23 mouse cellular contexts compared by ENCODE assay signal in genomic region chr16:38406708-38407107, GRCm38 (mm10). TPM values are rescaled to one million over a fixed set of nuclear protein-coding genes. Genes with fewer than 3 reads are reported as not detected.
A peak's percentile ranks its signal among the peaks of the same experiment; 100 is the strongest.
DNase-seq lines count a peak whose midpoint lies in the region; ATAC-seq and TF ChIP-seq lines count a peak whose summit lies in the region.
"Had no signal": no experiment of that assay in that cellular context is flagged by ENCODE, and none has a peak within 500 bp of the region (broad histone marks: within the 10 kb centered on the region; RNA-seq: fewer than 3 reads in every experiment).

No protein-coding gene starts in this region.

- no peaks in the 10 kb centered on the region; the same call in 1 of the 2 replicates for H3K36me3 ChIP-seq in ES-E14 (ENCODE audit: control insufficient read depth, insufficient read depth, low read length, poor library complexity, severe bottlenecking)
- no peaks in the 10 kb centered on the region for H3K36me3 ChIP-seq in intestine, embryonic 16.5 days (ENCODE audit: control insufficient read depth, insufficient read depth, low read length)
- H3K36me3 ChIP-seq in hindbrain, embryonic 10.5 days, result no peaks in the 10 kb centered on the region
- no peaks in the 10 kb centered on the region for H3K36me3 ChIP-seq in kidney, adult 2 months (ENCODE audit: control insufficient read depth, insufficient read depth, low read length)
- H3K36me3 ChIP-seq in heart, embryonic 12.5 days, result no peaks in the 10 kb centered on the region
- H3K36me3 ChIP-seq: heart, embryonic 13.5 days; kidney, embryonic 15.5 days; lung, embryonic 15.5 days had no signal

- H3K4me2 ChIP-seq in intestine, embryonic 16.5 days (ENCODE audit: low read depth, low read length), result no peak overlapping the region
- H3K4me2 ChIP-seq in heart, embryonic 12.5 days, result no peak overlapping the region
- H3K4me2 ChIP-seq: heart, embryonic 13.5 days; hindbrain, embryonic 14.5 days; kidney, embryonic 15.5 days; lung, embryonic 15.5 days; midbrain, embryonic 11.5 days had no signal

- ATAC-seq in intestine, embryonic 16.5 days, result peak; percentile 56; the same call in 1 of the 2 replicates
- peak; percentile 38 for ATAC-seq in megakaryocyte progenitor cell, adult 5-6 weeks (replicated peaks; ENCODE audit: poor library complexity)
- no peak for ATAC-seq in heart, embryonic 12.5 days (ENCODE audit: insufficient number of reproducible peaks, low FRiP score)
- ATAC-seq: forebrain, embryonic 16.5 days; Patski had no signal

- in situ Hi-C loops in ES-E14 (cut with MboI; ENCODE audit: low sequenced_read_pairs in 2 of 2, unreplicated experiment in 2 of 2), result no loop called here

- H3K4me3 ChIP-seq in ES-E14 (ENCODE audit: insufficient read depth in 1 of 2, low read depth in 1 of 2, low read length in 2 of 2, poor library complexity in 1 of 2, severe bottlenecking in 1 of 2), result no peak overlapping the region
- no peak overlapping the region for H3K4me3 ChIP-seq in intestine, embryonic 16.5 days (ENCODE audit: low read length)
- no peak overlapping the region for H3K4me3 ChIP-seq in hindbrain, embryonic 10.5 days
- H3K4me3 ChIP-seq in kidney, adult 2 months (ENCODE audit: insufficient read depth, low read depth, low read length), result no peak overlapping the region
- H3K4me3 ChIP-seq in heart, embryonic 12.5 days, result no peak overlapping the region
- H3K4me3 ChIP-seq: heart, embryonic 13.5 days; kidney, embryonic 15.5 days; lung, embryonic 15.5 days; myocyte had no signal

- peak; percentile 38 for DNase-seq in CD4-positive, CD25-positive, alpha-beta regulatory T cell, adult 2 months (ENCODE audit: low read depth, low spot score)
- no peak for DNase-seq in ES-E14 (ENCODE audit: low read depth, low spot score)
- DNase-seq in kidney, postnatal 36 days, result no peak
- no peak for DNase-seq in hindbrain, embryonic 10.5 days (ENCODE audit: low spot score)
- DNase-seq in kidney, adult 2 months, result no peak
- DNase-seq: adrenal gland, postnatal 10 days; cerebellum, adult 8-10 months; embryo, embryonic 11 days; gastrocnemius, postnatal 10 days; left cerebral cortex, postnatal 4 days; right cerebral cortex, postnatal 25 days; thymus, postnatal 25 days had no signal

- TF ChIP-seq CTCF in kidney, adult 2 months (conservative IDR thresholded peaks at IDR 0.05; ENCODE audit: insufficient read depth, insufficient read length, low read depth, low read length), result no peak

- no peaks in the 10 kb centered on the region for H3K9me3 ChIP-seq in ES-E14 (ENCODE audit: control insufficient read depth, insufficient read depth, low read depth, low read length)
- no peaks in the 10 kb centered on the region for H3K9me3 ChIP-seq in intestine, embryonic 16.5 days (ENCODE audit: control insufficient read depth, low read length)
- H3K9me3 ChIP-seq in hindbrain, embryonic 10.5 days, result no peaks in the 10 kb centered on the region
- no peaks in the 10 kb centered on the region for H3K9me3 ChIP-seq in heart, embryonic 12.5 days (replicated peaks)
- H3K9me3 ChIP-seq: heart, embryonic 13.5 days; kidney, embryonic 15.5 days; lung, embryonic 15.5 days had no signal

- no peak overlapping the region for H3K9ac ChIP-seq in ES-E14 (ENCODE audit: insufficient read depth, low read depth, low read length, poor library complexity, severe bottlenecking)
- no peak overlapping the region for H3K9ac ChIP-seq in intestine, embryonic 16.5 days (ENCODE audit: low read depth, low read length)
- H3K9ac ChIP-seq in heart, embryonic 12.5 days, result no peak overlapping the region
- H3K9ac ChIP-seq: heart, embryonic 13.5 days; hindbrain, embryonic 14.5 days; kidney, embryonic 15.5 days; lung, embryonic 15.5 days had no signal

- H3K4me1 ChIP-seq in ES-E14 (ENCODE audit: control insufficient read depth in 2 of 2, insufficient read depth in 2 of 2, low read length in 2 of 2, poor library complexity in 1 of 2), result peaks cover 5 to 21% of the 10 kb centered on the region in 2 experiments; a peak in 3 of 4 replicates
- no peaks in the 10 kb centered on the region for H3K4me1 ChIP-seq in intestine, embryonic 16.5 days (ENCODE audit: control insufficient read depth, insufficient read depth, low read length)
- 0 out of 2 replicates have a peak, but pooled peaks cover 8% of the 10 kb centered on the region for H3K4me1 ChIP-seq in hindbrain, embryonic 10.5 days (replicated peaks)
- no peaks in the 10 kb centered on the region for H3K4me1 ChIP-seq in kidney, adult 2 months (ENCODE audit: control insufficient read depth, insufficient read depth, low read length)
- peaks cover 9% of the 10 kb centered on the region for H3K4me1 ChIP-seq in heart, embryonic 12.5 days (replicated peaks)
- H3K4me1 ChIP-seq: kidney, embryonic 15.5 days; lung, embryonic 15.5 days had no signal

- no peaks in the 10 kb centered on the region for H3K27me3 ChIP-seq in intestine, embryonic 16.5 days (replicated peaks; ENCODE audit: control insufficient read depth, insufficient read depth, low read length)
- H3K27me3 ChIP-seq in hindbrain, embryonic 10.5 days (ENCODE audit: insufficient read depth, poor library complexity, severe bottlenecking), result no peaks in the 10 kb centered on the region
- H3K27me3 ChIP-seq in kidney, adult 2 months (replicated peaks; ENCODE audit: control insufficient read depth, insufficient read depth, low read length), result no peaks in the 10 kb centered on the region
- H3K27me3 ChIP-seq in heart, embryonic 12.5 days (replicated peaks), result no peaks in the 10 kb centered on the region
- H3K27me3 ChIP-seq: heart, embryonic 13.5 days; kidney, embryonic 15.5 days; lung, embryonic 15.5 days; Patski had no signal

- no peak overlapping the region for H3K27ac ChIP-seq in ES-E14 (ENCODE audit: insufficient read depth, low read depth, low read length, poor library complexity, severe bottlenecking)
- H3K27ac ChIP-seq in intestine, embryonic 16.5 days (ENCODE audit: low read length), result no peak overlapping the region
- no peak overlapping the region for H3K27ac ChIP-seq in hindbrain, embryonic 10.5 days
- H3K27ac ChIP-seq in kidney, adult 2 months (ENCODE audit: insufficient read depth, low read depth, low read length), result no peak overlapping the region
- no peak overlapping the region for H3K27ac ChIP-seq in heart, embryonic 12.5 days (ENCODE audit: poor library complexity, severe bottlenecking)
- H3K27ac ChIP-seq: heart, embryonic 13.5 days; hindbrain, embryonic 14.5 days; kidney, embryonic 15.5 days; lung, embryonic 15.5 days had no signal

- WGBS in intestine, embryonic 16.5 days, result 77% methylated on average over 6 of the region's 6 CpGs
- 83% methylated on average over 6 of the region's 6 CpGs for WGBS in hindbrain, embryonic 10.5 days
- WGBS in kidney, adult 2 months, result 88% methylated on average over 6 of the region's 6 CpGs
- 64% methylated on average over 6 of the region's 6 CpGs for WGBS in heart, embryonic 12.5 days

- TF ChIP-seq POLR2A in kidney, adult 2 months (IDR thresholded peaks at IDR 0.05; ENCODE audit: low read depth, low read length), result no peak

TF ChIP-seq in ES-E14, 5 proteins besides CTCF, POLR2A, EP300 and RAD21 (continues in another document):
- peak; percentile 39; the same call in 1 of the 2 replicates for TF ChIP-seq ZNF384 (IDR thresholded peaks at IDR 0.05; ENCODE audit: low read depth, low read length)
- TF ChIP-seq ZC3H11A (IDR thresholded peaks at IDR 0.05; ENCODE audit: borderline replicate concordance, low read depth, low read length), result no peak

RNA-seq across cellular contexts. Expression of gene Pla1a, which starts 26.2 kb away (rescaled TPM):
- total RNA-seq in ES-E14 (2012; rRNA removed), result 4.9 and 6.0 TPM in 2 replicates
- 1.3 and 1.9 TPM in 2 replicates for polyA plus RNA-seq in intestine, embryonic 16.5 days (2015; fragmentation: Nextera tagmentation; extraction: Ambion mirVana)
- total RNA-seq in megakaryocyte progenitor cell, adult 5-6 weeks (2015), result not detected in 2 replicates
- total RNA-seq in megakaryocyte progenitor cell, adult 5-6 weeks (2017), result not detected in 2 replicates
- polyA plus RNA-seq in hindbrain, embryonic 10.5 days (2016; fragmentation: Nextera tagmentation; extraction: Ambion mirVana), result 0.10 and 0.27 TPM in 2 replicates
- polyA plus RNA-seq in kidney, adult 2 months (2012; rRNA removed), result 26.8 and 27.4 TPM in 2 replicates
- 0.17 and 0.28 TPM in 2 replicates for polyA plus RNA-seq in heart, embryonic 12.5 days (2016; fragmentation: Nextera tagmentation; extraction: Ambion mirVana)

RNA-seq across cellular contexts. Expression of gene Popdc2, which starts 44.7 kb away (rescaled TPM):
- total RNA-seq in ES-E14 (2012; rRNA removed), result 0.49 and 0.58 TPM in 2 replicates
- 15.0 and 20.2 TPM in 2 replicates for polyA plus RNA-seq in intestine, embryonic 16.5 days (2015; fragmentation: Nextera tagmentation; extraction: Ambion mirVana)
- total RNA-seq in megakaryocyte progenitor cell, adult 5-6 weeks (2015), result 0.27 and 0.62 TPM in 2 replicates
- total RNA-seq in megakaryocyte progenitor cell, adult 5-6 weeks (2017), result not detected in 2 replicates
- 0.68 and 1.6 TPM in 2 replicates for polyA plus RNA-seq in hindbrain, embryonic 10.5 days (2016; fragmentation: Nextera tagmentation; extraction: Ambion mirVana)
- 1.5 TPM in 2 replicates for polyA plus RNA-seq in kidney, adult 2 months (2012; rRNA removed)
- 308 and 330 TPM in 2 replicates for polyA plus RNA-seq in heart, embryonic 12.5 days (2016; fragmentation: Nextera tagmentation; extraction: Ambion mirVana)

RNA-seq across cellular contexts. Expression of gene Adprh, which starts 45.8 kb away (rescaled TPM):
- 70.2 and 121 TPM in 2 replicates for total RNA-seq in ES-E14 (2012; rRNA removed)
- polyA plus RNA-seq in intestine, embryonic 16.5 days (2015; fragmentation: Nextera tagmentation; extraction: Ambion mirVana), result 85.1 and 88.9 TPM in 2 replicates
- 22.9 and 23.5 TPM in 2 replicates for total RNA-seq in megakaryocyte progenitor cell, adult 5-6 weeks (2015)
- 14.9 and 16.0 TPM in 2 replicates for total RNA-seq in megakaryocyte progenitor cell, adult 5-6 weeks (2017)
- polyA plus RNA-seq in hindbrain, embryonic 10.5 days (2016; fragmentation: Nextera tagmentation; extraction: Ambion mirVana), result 143 and 164 TPM in 2 replicates
- polyA plus RNA-seq in kidney, adult 2 months (2012; rRNA removed), result 20.4 and 20.9 TPM in 2 replicates
- polyA plus RNA-seq in heart, embryonic 12.5 days (2016; fragmentation: Nextera tagmentation; extraction: Ambion mirVana), result 115 TPM in 2 replicates

RNA-seq across cellular contexts. Expression of gene Cd80, which starts 48.7 kb away (rescaled TPM):
- total RNA-seq in ES-E14 (2012; rRNA removed), result 11.1 and 15.2 TPM in 2 replicates
- 0.18 and 0.27 TPM in 2 replicates for polyA plus RNA-seq in intestine, embryonic 16.5 days (2015; fragmentation: Nextera tagmentation; extraction: Ambion mirVana)
- 0.77 and 1.6 TPM in 2 replicates for total RNA-seq in megakaryocyte progenitor cell, adult 5-6 weeks (2015)
- 0.25 and 0.47 TPM in 2 replicates for total RNA-seq in megakaryocyte progenitor cell, adult 5-6 weeks (2017)
- 0.41 and 0.52 TPM in 2 replicates for polyA plus RNA-seq in hindbrain, embryonic 10.5 days (2016; fragmentation: Nextera tagmentation; extraction: Ambion mirVana)
- polyA plus RNA-seq in kidney, adult 2 months (2012; rRNA removed), result 0.14 and 0.23 TPM in 2 replicates
- 0.60 and 0.73 TPM in 2 replicates for polyA plus RNA-seq in heart, embryonic 12.5 days (2016; fragmentation: Nextera tagmentation; extraction: Ambion mirVana)

RNA-seq across cellular contexts. Expression of gene Gm21987, which starts 59.9 kb away (rescaled TPM):
- total RNA-seq in ES-E14 (2012; rRNA removed), result not detected in 2 replicates
- 0.54 and 1.6 TPM in 2 replicates for polyA plus RNA-seq in intestine, embryonic 16.5 days (2015; fragmentation: Nextera tagmentation; extraction: Ambion mirVana)
- not detected in 2 replicates for total RNA-seq in megakaryocyte progenitor cell, adult 5-6 weeks (2015)
- total RNA-seq in megakaryocyte progenitor cell, adult 5-6 weeks (2017), result not detected in 2 replicates
- polyA plus RNA-seq in hindbrain, embryonic 10.5 days (2016; fragmentation: Nextera tagmentation; extraction: Ambion mirVana), result not detected in 2 replicates
- not detected in 2 replicates for polyA plus RNA-seq in kidney, adult 2 months (2012; rRNA removed)
- 2.5 and 3.8 TPM in 2 replicates for polyA plus RNA-seq in heart, embryonic 12.5 days (2016; fragmentation: Nextera tagmentation; extraction: Ambion mirVana)
- total RNA-seq: adrenal gland, postnatal 10 days; gastrocnemius, postnatal 10 days; left cerebral cortex, postnatal 4 days had no signal
- polyA plus RNA-seq: forebrain, embryonic 16.5 days; hindbrain, embryonic 14.5 days; kidney, embryonic 15.5 days; lung, embryonic 15.5 days; midbrain, embryonic 11.5 days; Patski had no signal

Comparison
In these comparisons a context has a peak if more than half of its experiments do, and no peak if none do; other contexts are left out.
1. RNA of gene Popdc2, which starts 44.7 kb away (polyA plus RNA-seq): 308 to 330 TPM in heart, embryonic 12.5 days; 15.0 to 20.2 TPM in intestine, embryonic 16.5 days, 1.5 TPM in kidney, adult 2 months and 0.68 to 1.6 TPM in hindbrain, embryonic 10.5 days; every median in the first group is over 10 times any median in the second.